In the genomic region with DNA sequence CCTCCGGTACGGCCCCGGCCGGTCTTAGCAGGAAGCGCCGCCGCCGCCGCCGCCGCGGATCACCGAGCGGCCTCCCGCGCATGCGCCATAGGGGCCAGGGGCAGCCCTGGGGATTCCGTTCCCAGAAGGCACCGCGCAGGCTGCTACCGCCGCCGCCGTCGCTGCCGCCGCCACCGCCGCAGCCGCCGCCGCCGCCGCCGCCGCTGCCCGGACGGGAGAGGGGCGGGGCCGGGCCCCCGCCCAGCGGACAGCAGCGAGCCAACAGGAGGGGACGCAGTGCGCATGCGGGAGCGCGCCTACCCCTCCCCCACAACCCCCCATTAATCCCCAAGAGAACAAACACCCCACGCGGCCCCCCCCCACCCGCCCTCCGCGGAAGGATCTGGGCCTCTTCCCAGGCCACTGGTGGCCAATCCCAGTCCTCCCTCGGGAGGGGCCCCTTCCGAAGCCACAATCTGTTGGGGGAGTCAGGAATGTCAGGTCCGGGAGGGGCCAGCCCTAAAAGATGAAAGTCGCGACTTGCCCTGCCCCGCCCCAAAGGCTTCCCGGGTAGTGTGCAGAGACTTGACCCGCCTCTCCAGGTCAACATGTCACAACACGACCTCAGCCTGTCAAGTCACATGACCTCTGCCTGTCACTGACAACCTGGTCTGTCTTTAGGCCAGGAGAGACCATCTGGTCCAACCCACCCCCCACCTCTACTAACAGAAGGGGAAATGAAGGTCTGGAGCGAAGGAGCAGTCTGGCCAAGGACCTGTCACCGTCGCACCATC, we compare ENCODE assay signal across 8 mouse cellular contexts. TPM values are rescaled to one million over a fixed set of nuclear protein-coding genes. Genes with fewer than 3 reads are reported as not detected.
DNase-seq lines count a peak whose midpoint lies in the region; ATAC-seq and TF ChIP-seq lines count a peak whose summit lies in the region.

TSS of gene Mbd6 (minus strand) at position 219 of the 773 bp plus-strand sequence.

- H3K4me3 ChIP-seq in forebrain, embryonic 10.5 days = peak within 1 kb of the TSS; percentile 79
- H3K4me3 ChIP-seq in heart, embryonic 15.5 days = peak within 1 kb of the TSS; percentile 64
- peak within 1 kb of the TSS; percentile 75 for H3K4me3 ChIP-seq in liver, embryonic 16.5 days (ENCODE audit: low read depth, low read length)
- H3K4me3 ChIP-seq in neural tube, embryonic 13.5 days = peak within 1 kb of the TSS; percentile 64
- H3K4me3 ChIP-seq in testis, adult 2 months (ENCODE audit: control insufficient read depth, low read depth, low read length) = peak within 1 kb of the TSS; percentile 81

- H3K36me3 ChIP-seq in forebrain, embryonic 10.5 days (replicated peaks) = peaks cover 58% of the 10 kb centered on the region
- H3K36me3 ChIP-seq in heart, embryonic 15.5 days = peaks cover 39% of the 10 kb centered on the region
- H3K36me3 ChIP-seq in liver, embryonic 16.5 days (ENCODE audit: control insufficient read depth, insufficient read depth) = peaks cover 28% of the 10 kb centered on the region
- H3K36me3 ChIP-seq in neural tube, embryonic 13.5 days = peaks cover 46% of the 10 kb centered on the region
- H3K36me3 ChIP-seq in testis, adult 2 months (ENCODE audit: control insufficient read depth, insufficient read depth, low read length) = no peaks in the 10 kb centered on the region; the same call in 1 of the 2 replicates

- ATAC-seq in CD4-positive, CD25-positive, alpha-beta regulatory T cell, adult 4 months = peak; percentile 28
- peak; percentile 29 for ATAC-seq in heart, embryonic 15.5 days (replicated peaks; ENCODE audit: insufficient number of reproducible peaks, insufficient read depth, low FRiP score, low read depth)
- peak; percentile 56 for ATAC-seq in liver, embryonic 16.5 days (ENCODE audit: low read depth)
- peak; percentile 5 for ATAC-seq in neural tube, embryonic 13.5 days (ENCODE audit: low read depth)

- DNase-seq in c-Kit-negative CD71-positive TER-119-positive erythroid progenitor cells, embryonic 14.5 days (ENCODE audit: low read depth, low spot score) = peak; percentile 82
- peak; percentile 88 for DNase-seq in forebrain, embryonic 10.5 days (ENCODE audit: extremely low spot score, low spot score)
- DNase-seq in kidney, postnatal 25 days = peak; percentile 91 to 96

- H3K9me3 ChIP-seq in forebrain, embryonic 10.5 days = no peaks in the 10 kb centered on the region
- no peaks in the 10 kb centered on the region for H3K9me3 ChIP-seq in heart, embryonic 15.5 days (replicated peaks)
- H3K9me3 ChIP-seq in liver, embryonic 16.5 days (replicated peaks; ENCODE audit: control insufficient read depth, low read length) = no peaks in the 10 kb centered on the region
- no peaks in the 10 kb centered on the region for H3K9me3 ChIP-seq in neural tube, embryonic 13.5 days

- peak within 1 kb of the TSS; percentile 90 for H3K4me2 ChIP-seq in heart, embryonic 15.5 days
- H3K4me2 ChIP-seq in liver, embryonic 16.5 days (ENCODE audit: low read depth, low read length) = peak within 1 kb of the TSS; percentile 96
- peak within 1 kb of the TSS; percentile 88 for H3K4me2 ChIP-seq in neural tube, embryonic 13.5 days

- H3K9ac ChIP-seq in heart, embryonic 15.5 days = peak within 1 kb of the TSS; percentile 80
- peak within 1 kb of the TSS; percentile 93 for H3K9ac ChIP-seq in liver, embryonic 16.5 days (ENCODE audit: low read depth, low read length)
- peak within 1 kb of the TSS; percentile 88 for H3K9ac ChIP-seq in neural tube, embryonic 13.5 days

- no peak for TF ChIP-seq CTCF in testis, adult 2 months (IDR thresholded peaks at IDR 0.05; ENCODE audit: control insufficient read depth, insufficient read depth, insufficient replicate concordance, low read depth, low read length)

- no peaks in the 10 kb centered on the region for H3K27me3 ChIP-seq in forebrain, embryonic 10.5 days (ENCODE audit: poor library complexity, severe bottlenecking)
- no peaks in the 10 kb centered on the region for H3K27me3 ChIP-seq in heart, embryonic 15.5 days
- no peaks in the 10 kb centered on the region for H3K27me3 ChIP-seq in liver, embryonic 16.5 days (ENCODE audit: control insufficient read depth, insufficient read depth, low read depth, low read length)
- no peaks in the 10 kb centered on the region for H3K27me3 ChIP-seq in neural tube, embryonic 13.5 days
- H3K27me3 ChIP-seq in testis, adult 2 months (ENCODE audit: control insufficient read depth, insufficient read depth, low read length) = no peaks in the 10 kb centered on the region

- H3K4me1 ChIP-seq in forebrain, embryonic 10.5 days = peaks cover 75% of the 10 kb centered on the region
- H3K4me1 ChIP-seq in heart, embryonic 15.5 days (replicated peaks) = peaks cover 61% of the 10 kb centered on the region
- peaks cover 52% of the 10 kb centered on the region for H3K4me1 ChIP-seq in liver, embryonic 16.5 days (ENCODE audit: control insufficient read depth, low read depth, low read length)
- H3K4me1 ChIP-seq in neural tube, embryonic 13.5 days (replicated peaks) = peaks cover 75% of the 10 kb centered on the region
- peaks cover 22% of the 10 kb centered on the region for H3K4me1 ChIP-seq in testis, adult 2 months (ENCODE audit: control insufficient read depth, insufficient read depth, low read length)

- H3K27ac ChIP-seq in forebrain, embryonic 10.5 days = peak within 1 kb of the TSS; percentile 97
- H3K27ac ChIP-seq in heart, embryonic 15.5 days = peak within 1 kb of the TSS; percentile 98
- H3K27ac ChIP-seq in liver, embryonic 16.5 days (ENCODE audit: low read length) = peak within 1 kb of the TSS; percentile 98
- H3K27ac ChIP-seq in neural tube, embryonic 13.5 days (replicated peaks) = peak within 1 kb of the TSS; percentile 98
- H3K27ac ChIP-seq in testis, adult 2 months (ENCODE audit: control insufficient read depth, insufficient read depth, low read depth, low read length) = peak within 1 kb of the TSS; percentile 100

- WGBS in forebrain, embryonic 10.5 days = under 1% methylated on average over 39 of the region's 65 CpGs
- WGBS in heart, embryonic 15.5 days = 1% methylated on average over 38 of the region's 65 CpGs
- 0% methylated on average over 39 of the region's 65 CpGs for WGBS in liver, embryonic 16.5 days (ENCODE audit: insufficient replicate concordance)
- under 1% methylated on average over 21 of the region's 65 CpGs for WGBS in neural tube, embryonic 13.5 days

- TF ChIP-seq POLR2A in testis, adult 2 months (IDR thresholded peaks at IDR 0.05; ENCODE audit: control insufficient read depth, low read depth, low read length) = no peak; the same call in none of the 2 replicates

RNA-seq across cellular contexts. Expression of gene Mbd6, which starts in this region (rescaled TPM):
- polyA plus RNA-seq in CD4-positive, CD25-positive, alpha-beta regulatory T cell, adult 4 months (2017; shearing (Covaris generic)) = 10 to 100 TPM in 1 of 2 experiments, 1 to 10 TPM in 1; 4.0 to 14.7 TPM
- 9.1 and 11.4 TPM in 2 replicates for polyA plus RNA-seq in forebrain, embryonic 10.5 days (2016; fragmentation: Nextera tagmentation; extraction: Ambion mirVana)
- polyA plus RNA-seq in heart, embryonic 15.5 days (2015; fragmentation: Nextera tagmentation; extraction: Ambion mirVana) = 10.6 and 15.7 TPM in 2 replicates
- polyA plus RNA-seq in liver, embryonic 16.5 days (2015; fragmentation: Nextera tagmentation; extraction: Ambion mirVana) = 5.7 and 6.5 TPM in 2 replicates
- 14.5 and 16.7 TPM in 2 replicates for polyA plus RNA-seq in neural tube, embryonic 13.5 days (2015; fragmentation: Nextera tagmentation; extraction: Ambion mirVana)
- 61.3 and 74.1 TPM in 2 replicates for polyA plus RNA-seq in testis, adult 2 months (2012; rRNA removed)

Comparison
In these comparisons a context has a peak if more than half of its experiments do, and no peak if none do; other contexts are left out.
1. Peak in every context shown above with its lines: DNase-seq, ATAC-seq, H3K4me3 ChIP-seq and H3K27ac ChIP-seq.
2. ATAC-seq: peak in every context shown above with its lines; median percentile 56 in liver, embryonic 16.5 days; 29 in heart, embryonic 15.5 days; 28 in CD4-positive, CD25-positive, alpha-beta regulatory T cell, adult 4 months; 5 in neural tube, embryonic 13.5 days.